Mouse (Mus musculus): Measurements from ENCODE around the gene Sh3rf1.

DNA sequence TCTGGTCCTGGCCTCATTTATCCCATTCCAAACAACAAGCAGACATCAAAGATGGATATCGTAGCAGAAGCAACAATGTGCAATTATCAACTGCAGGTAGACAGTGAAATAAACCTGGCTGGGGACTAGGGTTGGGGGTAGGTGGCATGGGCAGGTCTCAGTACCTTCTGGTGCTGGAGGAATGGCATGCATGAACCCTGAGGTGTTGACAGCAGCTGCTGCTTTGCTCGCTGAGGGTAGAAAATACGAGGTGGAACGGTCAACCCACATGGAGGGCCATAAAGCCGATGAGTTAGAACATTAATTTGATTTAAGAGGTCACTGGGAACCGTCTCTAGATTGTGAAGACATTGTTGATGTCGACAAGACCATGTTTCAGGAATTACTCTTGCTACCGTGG is 98.8 kb downstream of the Sh3rf1 start:
- TF ChIP-seq CTCF (IDR thresholded peaks at IDR 0.05; ENCODE audit: extremely low read depth, insufficient read depth, low read length) (no peak), POLR2A (IDR thresholded peaks at IDR 0.05; ENCODE audit: extremely low read depth, insufficient read depth, low read length) (no peak)

All from cortical plate, adult 2 months (tissue).